Mouse (Mus musculus) heart, adult 2 months (tissue): ENCODE data around the gene Gm43064. TPM values are rescaled to one million over a fixed set of nuclear protein-coding genes. Genes with fewer than 3 reads are reported as not detected.

Source experiments
- DNase-seq, 2 experiments: peaks; one replicate each; pipeline ENCODE4 v3.0.0; 2021
- H3K27ac ChIP-seq: fragments of 200-600 bp; 2 replicates; pipeline ENCODE4 v1.8.1; 2022
- H3K27me3 ChIP-seq: fragments of 200-500 bp; 2 replicates; pipeline ENCODE4 v1.6.1; 2012; ENCODE audit warnings: mild to moderate bottlenecking, low read length, inconsistent platforms, mixed read lengths; ENCODE audit not compliant: control insufficient read depth, insufficient read depth
- H3K36me3 ChIP-seq: fragments of 200-500 bp; 2 replicates; pipeline ENCODE4 v1.6.1; 2012; ENCODE audit warnings: low read length, inconsistent platforms; ENCODE audit not compliant: control insufficient read depth, insufficient read depth
- H3K4me1 ChIP-seq: fragments of 200-500 bp; 2 replicates; pipeline ENCODE4 v1.6.1; 2011; ENCODE audit warnings: low read length; ENCODE audit not compliant: control insufficient read depth, insufficient read depth
- H3K4me3 ChIP-seq: fragments of 200-600 bp; 2 replicates; pipeline ENCODE4 v1.8.1; 2022
- H3K79me2 ChIP-seq: fragments of 200-500 bp; replicated peaks from 2 replicates; pipeline ENCODE4 v1.6.1; 2012; ENCODE audit warnings: mild to moderate bottlenecking, inconsistent platforms, low read length, moderate library complexity, mixed read lengths; ENCODE audit not compliant: control insufficient read depth, insufficient read depth
- H3K9ac ChIP-seq: fragments of 200-500 bp; 2 replicates; pipeline ENCODE4 v1.6.1; 2012; ENCODE audit warnings: low read depth, mild to moderate bottlenecking, control low read depth, inconsistent platforms, low read length, mixed read lengths
- CTCF ChIP-seq: fragments of 200-600 bp; IDR thresholded peaks from 2 replicates; pipeline ENCODE4 v1.8.1; 2022; ENCODE audit warnings: antibody characterized with exemption, mild to moderate bottlenecking, moderate library complexity
- EP300 ChIP-seq: fragments of 200-500 bp; IDR thresholded peaks from 2 replicates; pipeline ENCODE4 v1.6.1; 2011; ENCODE audit warnings: low read depth, low read length, control low read depth; ENCODE audit not compliant: insufficient read depth
- POLR2A ChIP-seq: fragments of 200-500 bp; IDR thresholded peaks from 2 replicates; pipeline ENCODE4 v1.6.1; 2011; ENCODE audit warnings: mild to moderate bottlenecking, low read depth, low read length, control low read depth; ENCODE audit not compliant: insufficient read depth
- WGBS: fragments of 180-500 bp; shearing (Covaris S2); methylation state at CpG from one replicate; pipeline ENCODE4 v1.1.7; 2018; 5-methylcytosine and 5-hydroxymethylcytosine counted together
- intact Hi-C: fragments of 180-260 bp; cut with DNase I; formaldehyde crosslinking; loops from one replicate; pipeline ENCODE4 v1.15.1; 2025
- polyA plus RNA-seq: library from polyadenylated mRNA; depleted of rRNA; stranded (reverse); fragments of >200 nt; gene quantifications from 2 replicates; pipeline ENCODE4 v1.2.3, GENCODE M21; 2012
- total RNA-seq, 2 experiments: library from RNA; stranded (reverse); gene quantifications; 2 replicates each; pipeline ENCODE4 v1.2.3; 2021

Gene Gm43064
- total and polyA plus RNA-seq, 3 experiments = 0.10 TPM; not detected in 2

DNA sequence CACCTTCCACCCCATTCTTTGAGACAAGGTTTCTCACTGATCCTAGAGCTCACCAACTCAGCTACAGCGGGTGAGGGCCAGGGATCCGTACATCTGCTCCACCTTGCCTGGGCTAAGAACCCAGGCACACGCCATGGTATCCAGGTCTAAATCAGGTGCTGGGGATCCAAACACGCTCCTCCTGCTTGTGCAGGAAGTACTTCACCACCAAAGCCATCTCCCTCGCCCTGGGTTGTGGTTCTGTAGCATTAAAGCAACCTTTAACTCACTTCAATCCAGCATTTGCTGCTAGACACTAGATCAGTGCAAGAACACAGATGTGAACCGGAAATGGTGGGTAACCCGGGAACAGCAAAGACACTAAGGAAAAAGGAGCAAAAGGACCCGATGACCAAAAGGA lies 42.5 kb downstream of the Gm43064 start:
- Histone ChIP-seq H3K4me1 (no peaks in the 10 kb centered on the region), H3K36me3 (no peaks in the 10 kb centered on the region), H3K27me3 (no peaks in the 10 kb centered on the region), H3K27ac (no peak overlapping the region), H3K79me2 (no peaks in the 10 kb centered on the region), H3K9ac (no peak overlapping the region), H3K4me3 (no peak overlapping the region)
- intact Hi-C loops = loop anchor here (5.0 kb wide), 1 partner anchor 35 kb away; no protein-coding TSS in a partner anchor
- DNase-seq = no peak
- no peak for TF ChIP-seq CTCF
- no peak for TF ChIP-seq POLR2A
- TF ChIP-seq EP300 = no peak
- WGBS = 84% methylated on average over 8 of the region's 8 CpGs

DNA sequence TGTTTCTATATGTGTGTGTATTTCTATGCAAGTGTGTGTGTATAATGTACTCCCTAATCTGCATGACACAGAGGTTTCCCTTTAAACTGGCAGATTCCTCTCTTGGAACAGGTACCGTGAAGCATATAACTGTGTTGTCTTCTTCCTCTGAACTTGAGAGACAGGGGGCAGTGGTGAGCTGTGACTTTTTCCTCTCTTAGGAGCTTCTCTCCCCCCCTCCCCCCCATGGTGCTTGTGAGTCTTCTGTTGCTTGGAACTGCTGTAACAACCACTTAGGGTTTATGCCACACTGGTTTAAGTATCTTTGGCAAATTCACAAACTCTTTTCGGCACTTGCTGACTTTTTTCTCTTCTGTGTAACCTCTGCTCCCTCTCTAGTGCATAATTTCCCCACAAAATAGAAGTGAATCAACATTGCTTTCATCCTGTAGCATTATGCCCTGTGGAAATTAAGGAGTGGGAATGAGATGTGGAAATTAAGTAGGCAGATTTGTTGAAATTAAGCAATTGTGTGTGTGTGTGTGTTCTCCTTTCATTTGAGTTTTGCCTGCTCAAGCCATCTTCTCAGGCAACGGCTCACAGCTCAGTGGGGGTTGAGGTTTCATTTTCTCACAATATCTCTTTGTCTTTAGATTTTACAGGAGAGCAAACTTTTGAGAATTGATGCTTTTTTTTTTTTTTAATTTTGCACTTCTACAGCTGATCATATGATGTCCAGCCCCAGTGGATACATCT lies 43.4 kb downstream of the Gm43064 start:
- WGBS = 59% methylated on average over 3 of the region's 3 CpGs

DNA sequence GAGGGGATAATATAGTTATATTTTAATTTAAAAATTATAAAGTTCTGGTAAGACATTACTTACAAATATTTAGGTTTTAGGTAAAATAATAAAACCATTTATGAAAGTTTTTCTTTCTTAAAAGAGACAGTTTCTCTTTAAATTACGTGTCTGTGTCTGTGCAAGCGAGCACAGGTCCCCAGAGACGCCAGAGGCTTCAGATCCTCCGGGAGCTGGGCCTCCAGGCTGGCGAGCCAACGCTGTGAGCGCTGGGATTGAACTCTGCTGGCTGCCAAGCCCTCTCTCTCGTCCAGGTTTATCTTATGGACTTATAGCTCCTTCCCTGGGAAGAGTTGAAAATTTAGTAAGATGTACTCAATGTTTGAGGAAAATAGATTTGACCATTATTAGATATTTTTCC lies 44.4 kb downstream of the Gm43064 start:
- H3K4me3 ChIP-seq = no peak overlapping the region
- H3K4me1 ChIP-seq = no peaks in the 10 kb centered on the region
- WGBS = 44% methylated on average over 8 of the region's 8 CpGs
- DNase-seq = no peak
- no peak overlapping the region for H3K9ac ChIP-seq
- no peaks in the 10 kb centered on the region for H3K79me2 ChIP-seq
- H3K27ac ChIP-seq = no peak overlapping the region
- H3K36me3 ChIP-seq = no peaks in the 10 kb centered on the region
- intact Hi-C loops = loop anchor here (5.0 kb wide), 1 partner anchor 33 kb away; no protein-coding TSS in a partner anchor
- no peak for TF ChIP-seq EP300
- no peak for TF ChIP-seq POLR2A
- no peak for TF ChIP-seq CTCF
- H3K27me3 ChIP-seq = no peaks in the 10 kb centered on the region

More for the DNA sequence above, 43.4 kb downstream of the Gm43064 start:
- peak in 1 of 2 experiments; percentile 42 for DNase-seq
- Histone ChIP-seq H3K36me3 (no peaks in the 10 kb centered on the region), H3K4me3 (no peak overlapping the region), H3K27ac (no peak overlapping the region), H3K79me2 (no peaks in the 10 kb centered on the region), H3K9ac (no peak overlapping the region), H3K27me3 (no peaks in the 10 kb centered on the region), H3K4me1 (no peaks in the 10 kb centered on the region)
- TF ChIP-seq EP300 = no peak
- no peak for TF ChIP-seq POLR2A
- peak; percentile 57 for TF ChIP-seq CTCF
- intact Hi-C loops = loop anchor here (5.0 kb wide), 1 partner anchor 35 kb away; no protein-coding TSS in a partner anchor

DNA sequence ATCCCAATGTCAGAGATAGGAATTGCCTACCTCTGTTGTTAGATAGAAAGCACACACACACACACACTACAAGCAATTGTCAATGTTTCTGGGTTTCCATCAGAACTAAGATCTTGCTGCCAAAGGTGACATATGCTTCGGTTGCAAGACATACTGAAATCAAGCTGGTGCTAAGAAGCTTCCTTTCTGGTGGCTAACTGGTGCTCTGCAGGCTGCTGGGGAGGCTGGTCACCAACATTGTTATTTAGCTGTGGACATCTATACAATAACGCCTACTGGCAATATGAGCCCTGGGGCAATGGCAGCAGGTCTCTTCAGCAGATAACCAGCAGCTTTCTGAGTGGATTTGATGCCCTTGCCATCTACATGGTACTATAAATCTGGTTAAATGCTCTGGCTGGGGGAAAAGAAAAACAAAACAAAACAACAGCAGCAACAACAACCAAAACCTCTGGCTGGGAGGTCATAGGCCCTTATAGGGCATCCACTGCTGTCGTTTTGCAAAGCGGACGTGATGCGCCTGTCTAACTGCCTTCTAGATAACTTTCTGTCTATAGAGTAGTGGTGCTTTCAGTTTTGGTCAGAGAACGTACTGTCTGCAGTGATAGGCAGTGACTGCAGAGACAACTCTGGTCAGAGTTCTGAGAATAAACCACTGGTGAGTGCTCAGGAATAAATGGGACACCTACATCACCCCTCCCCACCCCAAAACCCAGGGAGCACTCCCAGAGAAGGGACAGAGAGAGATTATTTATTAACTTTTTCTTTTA lies 47.8 kb downstream of the Gm43064 start:
- WGBS = 84% methylated on average over 7 of the region's 7 CpGs
- no peaks in the 10 kb centered on the region for H3K79me2 ChIP-seq
- H3K4me1 ChIP-seq = no peaks in the 10 kb centered on the region; the same call in 1 of the 2 replicates
- no peak overlapping the region for H3K27ac ChIP-seq
- intact Hi-C loops = no loop called here
- no peaks in the 10 kb centered on the region for H3K36me3 ChIP-seq
- TF ChIP-seq EP300 = no peak
- TF ChIP-seq CTCF = no peak
- no peak for TF ChIP-seq POLR2A
- no peak for DNase-seq
- H3K9ac ChIP-seq = no peak overlapping the region
- H3K27me3 ChIP-seq = no peaks in the 10 kb centered on the region
- no peak overlapping the region for H3K4me3 ChIP-seq

DNA sequence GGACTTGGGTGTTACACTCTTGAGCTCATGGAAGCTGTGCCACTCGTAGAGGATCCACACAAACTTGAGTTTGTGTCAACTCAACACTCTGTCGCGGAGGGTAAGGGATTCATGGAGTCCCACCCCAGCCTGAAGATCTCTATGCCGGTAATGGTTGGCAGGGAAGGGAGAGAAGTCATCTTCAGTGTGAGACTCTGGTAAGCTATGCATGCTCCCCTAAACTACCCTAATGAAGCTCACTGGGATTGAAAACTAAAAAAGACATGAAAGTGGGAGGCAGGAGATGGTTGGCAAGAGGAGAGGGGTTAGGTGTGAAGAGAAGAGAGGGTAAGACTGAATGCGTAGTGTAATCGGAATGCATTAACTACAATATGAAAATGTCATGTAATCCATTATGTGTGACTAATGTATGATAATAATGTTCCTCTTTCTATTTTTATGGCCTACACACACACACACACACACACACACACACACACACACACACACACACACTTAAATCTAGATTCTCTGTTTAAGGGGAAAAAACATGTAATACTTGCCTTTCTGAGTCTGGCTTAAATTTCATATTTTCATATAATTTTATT lies 48.7 kb downstream of the Gm43064 start:
- Histone ChIP-seq H3K27me3 (no peaks in the 10 kb centered on the region), H3K79me2 (no peaks in the 10 kb centered on the region), H3K27ac (no peak overlapping the region), H3K9ac (no peak overlapping the region), H3K4me1 (no peaks in the 10 kb centered on the region; the same call in 1 of the 2 replicates), H3K36me3 (no peaks in the 10 kb centered on the region), H3K4me3 (no peak overlapping the region)
- WGBS = 86% methylated on average over 6 of the region's 6 CpGs
- intact Hi-C loops = no loop called here
- TF ChIP-seq EP300 = no peak
- TF ChIP-seq POLR2A = no peak
- no peak for TF ChIP-seq CTCF
- no peak for DNase-seq
